Mouse (Mus musculus): ENCODE data around the gene Tdp1.
"Not testable (repeated sequence)": the region's sequence is repeated elsewhere in the genome, so short reads cannot be mapped to it uniquely, and the experiment has no call there.

The Tdp1 gene

GRCm38 (mm10) chr12:99958068-99959060, 74.0 kb downstream of the Tdp1 start:
- no peak for DNase-seq (ENCODE audit: low read depth, low spot score)

GRCm38 (mm10) chr12:99959291-99959690, 75.0 kb downstream of the Tdp1 start:
- DNase-seq (ENCODE audit: low read depth, low spot score): no peak

- DNase-seq (ENCODE audit: low read depth, low spot score): no peak
Observed at GRCm38 (mm10) chr12:99959930-99960329, 75.6 kb downstream of the Tdp1 start.

- no peak for DNase-seq (ENCODE audit: low read depth, low spot score)
Observed at GRCm38 (mm10) chr12:99960675-99961074, 76.4 kb downstream of the Tdp1 start.

- DNase-seq (ENCODE audit: low read depth, low spot score): no peak
Observed at GRCm38 (mm10) chr12:99964301-99965202, 80.2 kb downstream of the Tdp1 start, which contains the start of gene Kcnk13. Gene Kcnk13 (plus strand): TSS chr12:99964499.

- DNase-seq (ENCODE audit: low read depth, low spot score): no peak
Observed at GRCm38 (mm10) chr12:99965203-99966115, 81.1 kb downstream of the Tdp1 start.

GRCm38 (mm10) chr12:99966116-99966770, 81.9 kb downstream of the Tdp1 start:
- no peak for DNase-seq (ENCODE audit: low read depth, low spot score)

GRCm38 (mm10) chr12:99966881-99967363, 82.6 kb downstream of the Tdp1 start:
- no peak for DNase-seq (ENCODE audit: low read depth, low spot score)

GRCm38 (mm10) chr12:99969906-99970305, 85.6 kb downstream of the Tdp1 start:
- no peak for DNase-seq (ENCODE audit: low read depth, low spot score)

GRCm38 (mm10) chr12:99971205-99971894, 87.0 kb downstream of the Tdp1 start:
- DNase-seq (ENCODE audit: low read depth, low spot score): not testable (repeated sequence)

- no peak for DNase-seq (ENCODE audit: low read depth, low spot score)
Observed at GRCm38 (mm10) chr12:99972825-99973224, 88.5 kb downstream of the Tdp1 start.

GRCm38 (mm10) chr12:99973659-99974058, 89.3 kb downstream of the Tdp1 start:
- DNase-seq (ENCODE audit: low read depth, low spot score): no peak

GRCm38 (mm10) chr12:99979541-99979940, 95.2 kb downstream of the Tdp1 start:
- no peak for DNase-seq (ENCODE audit: low read depth, low spot score)

- DNase-seq (ENCODE audit: low read depth, low spot score): no peak
Observed at GRCm38 (mm10) chr12:99986797-99987196, 102.5 kb downstream of the Tdp1 start.

- DNase-seq (ENCODE audit: low read depth, low spot score): no peak
Observed at GRCm38 (mm10) chr12:99988144-99988543, 103.8 kb downstream of the Tdp1 start.

GRCm38 (mm10) chr12:99992362-99992862, 108.1 kb downstream of the Tdp1 start:
- DNase-seq (ENCODE audit: low read depth, low spot score): no peak

- no peak for DNase-seq (ENCODE audit: low read depth, low spot score)
Observed at GRCm38 (mm10) chr12:99993146-99993890, 109.0 kb downstream of the Tdp1 start.

GRCm38 (mm10) chr12:99995951-99996350, 111.6 kb downstream of the Tdp1 start:
- no peak for DNase-seq (ENCODE audit: low read depth, low spot score)

- no peak for DNase-seq (ENCODE audit: low read depth, low spot score)
Observed at GRCm38 (mm10) chr12:99999726-100000125, 115.4 kb downstream of the Tdp1 start.

Measured in c-Kit-negative CD71-positive TER-119-positive erythroid progenitor cells, embryonic 14.5 days (primary cell).